Mouse (Mus musculus) regulatory T cell (primary cell): ENCODE measurements around the gene Hp1bp3.

Source experiments
- in situ Hi-C: fragments of 300-600 bp; cut with MboI, MseI; formaldehyde crosslinking; loops from one replicate; pipeline ENCODE4 v1.15.1; 2025; ENCODE audit warnings: high pct_unique_total_duplicates

Hp1bp3 gene

GRCm38 (mm10) chr4:138293261-138293948 lies 77.3 kb downstream of the Hp1bp3 start:
- in situ Hi-C loops = no loop called here

- in situ Hi-C loops = no loop called here
Observed at GRCm38 (mm10) chr4:138293949-138294550, 78.0 kb downstream of the Hp1bp3 start.
